Mouse (Mus musculus): ENCODE measurements at regions not wholly inside any gene's neighbourhood (a gene's known extent, or its start where the extent isn't known, plus 50 kb on each side); places are given as distances from the start of the nearest gene placed in this dataset.
A peak's percentile ranks its signal among the peaks of the same experiment; 100 is the strongest.

DNA sequence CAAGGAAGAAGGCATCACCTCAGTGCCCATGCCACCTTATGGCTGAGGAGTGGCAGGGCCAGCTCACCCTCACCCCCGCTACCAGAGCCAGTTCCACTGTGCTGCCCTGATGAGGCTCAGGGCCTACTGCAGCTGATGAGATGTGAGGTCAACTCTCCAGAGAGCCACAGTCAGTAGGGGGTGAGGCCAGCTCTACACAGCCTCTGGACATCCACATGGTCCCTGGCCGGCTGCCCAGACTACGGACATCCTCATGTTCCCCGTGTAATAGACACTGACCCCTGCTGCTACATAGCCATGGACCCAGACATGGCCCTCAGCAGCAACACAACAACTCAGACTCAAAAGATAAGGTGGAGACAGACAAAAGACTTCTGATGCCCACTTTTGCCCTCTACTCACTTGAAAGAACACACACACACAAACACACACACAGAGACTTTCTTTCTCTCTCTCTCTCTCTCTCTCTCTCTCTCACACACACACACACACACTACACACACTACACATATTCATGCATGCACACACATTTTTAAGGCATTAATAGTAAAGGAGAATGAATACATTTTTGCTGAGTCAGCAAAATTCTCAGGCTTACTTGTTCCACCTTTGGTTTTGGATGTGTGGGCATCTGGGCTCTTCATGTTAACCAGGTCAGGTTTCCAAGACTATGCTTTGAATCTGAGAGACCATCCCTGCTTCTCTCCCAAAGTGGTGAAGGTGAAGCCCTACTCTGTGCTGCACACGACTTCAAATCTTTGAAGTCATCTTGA is 604.4 kb upstream of the Nrp1 start:
- no peak for DNase-seq (ENCODE audit: low spot score in 2 of 2)

- no peak for DNase-seq (ENCODE audit: low spot score in 2 of 2)
Measured at GRCm38 (mm10) chr8:127757396-127757795, 601.0 kb upstream of the Nrp1 start.

DNA sequence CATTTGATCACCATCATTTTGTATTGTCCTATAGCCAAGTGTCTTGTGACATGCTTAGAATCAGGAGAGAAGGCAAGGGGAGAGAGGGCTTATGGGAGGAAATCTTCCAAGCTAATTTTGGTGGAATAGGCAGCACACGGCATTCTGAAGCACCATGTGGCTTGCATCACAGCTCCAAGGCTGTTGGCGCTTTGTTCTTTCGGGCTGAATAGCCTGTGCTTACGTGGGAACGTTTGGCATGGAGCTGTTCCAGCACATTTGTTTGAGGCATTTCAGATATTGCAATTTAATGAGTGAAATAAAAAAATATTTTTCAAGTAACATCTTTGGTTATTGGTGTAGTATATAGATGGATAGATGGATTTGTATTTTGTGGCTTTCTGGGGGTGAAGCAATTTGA is 598.5 kb upstream of the Nrp1 start:
- DNase-seq (ENCODE audit: low spot score in 2 of 2) = no peak

- no peak for DNase-seq (ENCODE audit: low spot score in 2 of 2)
Measured at GRCm38 (mm10) chr8:127765199-127765598, 593.2 kb upstream of the Nrp1 start.

GRCm38 (mm10) chr8:127768311-127768710 is 590.1 kb upstream of the Nrp1 start:
- no peak for DNase-seq (ENCODE audit: low spot score in 2 of 2)

DNA sequence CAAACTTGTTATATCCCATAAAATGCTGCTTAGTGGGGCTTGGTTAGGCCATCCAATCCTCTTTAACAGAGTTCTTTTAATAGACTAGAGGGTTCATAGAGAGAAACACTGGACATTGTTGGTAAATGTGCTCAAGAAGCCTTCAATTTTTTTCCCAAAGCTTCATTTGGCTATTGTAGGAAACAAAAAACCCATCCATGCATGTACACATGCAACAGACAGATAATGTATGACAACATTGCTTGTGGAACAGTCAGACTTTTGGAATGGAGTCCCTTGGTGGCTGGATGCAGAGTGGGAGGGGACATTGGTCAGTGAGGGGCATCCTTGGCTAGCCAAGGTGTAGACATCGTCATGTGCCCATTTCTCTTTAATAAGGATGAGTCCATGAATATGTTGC is 588.8 kb upstream of the Nrp1 start:
- DNase-seq (ENCODE audit: low spot score in 2 of 2) = no peak

GRCm38 (mm10) chr8:127771781-127772180 is 586.6 kb upstream of the Nrp1 start:
- DNase-seq (ENCODE audit: low spot score in 2 of 2) = no peak

DNA sequence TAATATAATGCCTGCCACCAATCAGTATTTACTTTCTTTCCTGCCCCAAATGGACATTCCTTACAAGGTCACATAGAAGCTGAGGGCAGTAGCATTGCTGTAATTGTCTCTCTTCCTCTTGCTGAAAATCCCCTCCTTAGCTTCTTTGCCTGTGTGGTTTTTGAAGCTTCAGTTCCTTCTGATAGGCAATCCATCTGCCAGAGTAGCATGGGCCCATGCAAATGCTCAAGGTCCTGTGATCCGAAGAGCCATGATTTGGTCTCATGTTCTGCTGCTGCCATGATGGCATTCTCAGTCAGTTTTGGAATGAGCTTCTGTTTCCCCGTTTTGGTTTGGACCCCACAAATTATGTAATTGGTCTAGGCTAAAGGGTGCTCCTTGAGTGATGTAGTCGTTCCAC is 586.0 kb upstream of the Nrp1 start:
- DNase-seq (ENCODE audit: low spot score in 2 of 2) = no peak

DNA sequence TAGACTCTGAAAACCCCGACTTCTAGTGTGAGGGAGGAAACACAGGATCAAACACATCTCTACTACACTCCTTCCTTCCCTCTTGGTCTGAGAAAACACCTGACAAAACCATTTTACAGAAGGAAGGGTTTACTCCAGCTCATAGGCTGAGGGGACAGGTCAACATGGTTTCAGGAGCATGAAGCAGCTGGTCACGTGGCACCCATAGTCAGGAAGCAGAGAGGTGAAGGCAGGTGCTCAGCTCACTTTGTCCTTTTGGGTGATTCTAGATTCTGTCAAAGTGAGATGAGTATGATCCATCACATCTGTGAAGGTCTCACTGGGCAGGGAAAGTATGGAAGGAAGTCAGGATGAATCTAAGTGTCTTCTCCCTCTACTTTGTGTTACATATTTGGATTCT is 585.5 kb upstream of the Nrp1 start:
- DNase-seq (ENCODE audit: low spot score in 2 of 2) = no peak

DNA sequence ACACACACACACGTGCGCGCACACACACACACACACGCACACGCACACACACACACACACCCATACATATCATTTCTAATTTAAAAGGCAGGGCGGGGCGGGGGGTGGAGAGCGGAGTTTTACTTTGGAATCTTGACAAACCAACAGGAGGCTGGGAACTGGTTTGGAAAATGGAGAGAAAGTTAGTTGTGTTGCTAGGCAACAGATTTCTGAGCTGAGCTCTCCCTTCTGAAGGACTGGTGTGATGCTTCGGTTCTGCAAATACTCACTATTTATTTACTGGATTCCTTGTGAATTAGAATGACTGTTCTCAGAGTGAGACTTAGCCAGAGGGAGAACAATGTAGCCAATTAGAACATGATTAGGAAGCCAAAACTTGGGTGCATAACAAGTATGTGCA is 583.8 kb upstream of the Nrp1 start:
- peak; percentile 31 to 33 for DNase-seq (ENCODE audit: low spot score in 2 of 2)

GRCm38 (mm10) chr8:127775160-127775559 is 583.2 kb upstream of the Nrp1 start:
- DNase-seq (ENCODE audit: low spot score in 2 of 2) = peak in 1 of 2 experiments; percentile 5

- DNase-seq (ENCODE audit: low spot score in 2 of 2) = peak in 1 of 2 experiments; percentile 21
Measured at GRCm38 (mm10) chr8:127775747-127776146, 582.7 kb upstream of the Nrp1 start.

DNA sequence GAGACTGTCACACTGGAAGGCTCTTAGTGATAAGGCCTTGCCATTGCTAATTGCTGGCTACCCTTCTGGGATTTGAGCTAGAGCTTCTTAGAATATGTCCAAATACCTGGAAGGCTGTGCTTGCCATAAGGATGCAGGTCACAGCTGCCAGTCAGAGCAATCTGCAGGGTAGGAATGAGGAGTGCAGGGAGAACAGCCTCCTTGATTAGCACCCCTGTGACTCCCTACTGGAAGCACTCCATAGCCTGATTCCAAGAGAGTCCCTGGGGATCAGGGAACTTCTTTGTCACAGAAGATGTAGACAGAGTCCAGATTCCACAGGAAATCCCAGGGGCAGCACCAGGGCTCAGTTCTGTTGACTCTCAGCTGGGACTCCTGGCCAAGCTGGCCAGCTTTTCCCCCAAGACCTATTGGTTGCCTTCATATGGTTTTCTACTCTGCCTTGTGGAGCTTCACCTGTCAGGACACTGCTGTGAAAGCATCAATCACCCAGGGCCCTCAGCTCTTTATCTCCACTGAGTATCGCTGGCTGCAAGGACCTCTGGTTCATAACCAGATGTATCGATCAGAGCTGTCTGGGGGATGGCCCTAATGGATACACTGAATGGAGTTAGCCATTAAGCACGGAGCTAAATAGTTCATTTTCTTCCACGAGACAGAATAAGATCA is 579.9 kb upstream of the Nrp1 start:
- no peak for DNase-seq (ENCODE audit: low spot score in 2 of 2)

GRCm38 (mm10) chr8:127779021-127779689 is 579.2 kb upstream of the Nrp1 start:
- no peak for DNase-seq (ENCODE audit: low spot score in 2 of 2)

DNA sequence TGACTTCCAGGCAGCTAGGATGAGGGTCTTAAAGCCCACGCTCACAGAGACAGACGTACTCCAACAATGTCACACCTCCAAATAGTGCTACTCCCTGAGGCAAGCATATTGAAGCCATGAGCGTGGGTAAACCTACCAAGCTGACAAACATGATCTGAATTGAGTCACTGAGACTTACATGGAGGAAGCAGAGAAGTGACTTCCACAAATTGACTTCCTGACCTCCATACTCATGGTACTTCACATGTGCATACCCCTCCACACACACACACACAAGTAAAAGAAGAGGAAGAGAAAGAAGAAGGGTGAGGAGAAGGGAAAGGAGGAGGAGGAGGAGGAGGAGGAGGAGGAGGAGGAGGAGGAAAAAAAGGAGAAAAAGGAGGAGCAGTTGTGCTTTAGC is 577.8 kb upstream of the Nrp1 start:
- no peak for DNase-seq (ENCODE audit: low spot score in 2 of 2)

DNA sequence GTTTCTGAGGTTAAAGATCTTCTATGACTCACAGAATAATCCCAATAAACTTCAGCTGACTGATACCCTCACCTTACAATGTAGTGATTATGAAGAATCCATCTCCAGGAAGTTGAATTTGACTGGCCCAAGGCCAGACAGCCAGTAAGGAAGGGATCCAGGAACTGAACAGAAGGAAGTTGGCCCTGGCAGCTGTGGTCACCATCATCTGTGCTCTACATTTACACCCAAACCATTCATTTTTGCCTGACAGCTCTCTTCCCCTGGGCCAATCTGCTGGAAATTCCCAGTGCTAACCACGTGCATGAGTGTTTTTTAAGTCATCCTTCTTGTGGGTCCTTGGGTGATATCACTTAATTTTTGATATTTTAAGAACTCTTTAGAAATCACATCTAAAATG is 577.4 kb upstream of the Nrp1 start:
- no peak for DNase-seq (ENCODE audit: low spot score in 2 of 2)

DNA sequence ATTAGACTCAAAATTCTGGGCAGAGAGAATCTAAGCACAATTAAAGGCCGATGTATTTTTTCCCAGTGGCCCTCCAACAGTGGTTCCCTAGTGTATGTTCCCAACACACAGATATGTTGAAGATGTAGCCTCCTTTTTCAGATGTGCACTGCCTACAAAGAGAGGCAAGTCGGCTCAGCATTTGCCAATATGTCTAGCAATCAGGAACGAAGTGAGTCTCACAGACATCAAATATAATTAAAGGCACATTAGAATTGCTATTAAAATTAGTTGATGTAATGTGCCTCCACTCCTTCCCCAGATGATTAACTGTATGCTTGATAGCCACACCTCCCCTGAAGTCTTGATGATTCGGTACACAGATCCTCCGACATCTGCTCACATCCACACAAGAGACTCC is 565.8 kb upstream of the Nrp1 start:
- no peak for DNase-seq (ENCODE audit: low spot score in 2 of 2)

- DNase-seq (ENCODE audit: low spot score in 2 of 2) = no peak
Measured at GRCm38 (mm10) chr8:127799849-127800471, 558.4 kb upstream of the Nrp1 start.

GRCm38 (mm10) chr8:127802136-127802535 is 556.3 kb upstream of the Nrp1 start:
- no peak for DNase-seq (ENCODE audit: low spot score in 2 of 2)

- no peak for DNase-seq (ENCODE audit: low spot score in 2 of 2)
Measured at GRCm38 (mm10) chr8:127802661-127803333, 555.6 kb upstream of the Nrp1 start.

DNA sequence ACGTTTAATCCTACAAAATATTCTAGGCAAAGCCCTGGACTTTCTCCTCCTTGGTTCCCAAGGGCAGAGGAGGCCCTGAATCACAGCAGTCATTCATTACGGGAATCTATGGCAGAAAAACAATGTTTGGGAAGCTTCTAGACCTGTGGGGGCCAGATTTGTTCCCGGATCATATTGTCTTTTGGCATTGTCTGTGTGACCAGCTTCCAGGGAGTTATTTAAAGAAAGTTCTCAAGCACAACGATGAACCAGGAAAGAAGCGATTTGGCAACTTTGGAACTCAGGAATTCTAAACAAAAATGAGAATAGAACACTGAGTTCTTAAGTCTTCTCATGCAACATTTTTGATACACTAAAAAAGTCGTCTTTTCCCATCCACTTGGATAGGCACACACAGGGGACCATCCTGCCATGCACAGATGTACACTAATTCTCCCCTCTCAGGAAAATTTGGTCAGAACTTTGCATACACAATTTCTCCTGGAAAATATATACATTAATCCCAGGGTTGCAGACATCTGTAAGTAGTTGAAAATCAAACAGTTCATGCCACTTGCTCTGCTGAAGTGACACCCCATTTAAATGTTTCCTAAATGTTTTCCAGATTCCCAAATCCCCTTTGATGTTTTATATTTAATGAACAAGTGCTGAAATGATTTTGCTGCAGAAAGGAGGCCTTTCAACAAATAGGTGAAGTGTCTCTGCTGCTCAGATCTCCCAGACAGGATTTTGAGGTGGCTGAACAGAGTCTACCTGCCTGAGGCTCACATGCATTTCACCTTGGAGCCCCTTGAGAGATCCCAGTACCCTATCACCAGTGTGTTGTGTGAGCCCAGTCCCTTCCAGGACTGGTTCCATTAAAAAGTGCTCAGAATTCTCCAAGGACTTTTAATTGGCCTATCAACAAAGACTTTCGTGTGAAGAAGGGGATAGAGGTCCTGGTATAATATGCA is 548.9 kb upstream of the Nrp1 start:
- no peak for DNase-seq (ENCODE audit: low spot score in 2 of 2)
